Mouse (Mus musculus) spleen, postnatal 36 days (tissue): ENCODE results near the gene Slc12a9.

ENCODE experiments used
- DNase-seq, 2 experiments: peaks; one replicate each; pipeline ENCODE4 v3.0.0; 2022; ENCODE audit warnings: low spot score in 2 of 2, mixed read lengths in 1 of 2

Slc12a9 gene

GRCm38 (mm10) chr5:137333512-137334174 lies at the start of gene Slc12a9:
Gene Slc12a9 (minus strand): TSS chr5:137333597.
- peak; percentile 92 to 94 for DNase-seq

GRCm38 (mm10) chr5:137381152-137381551 lies 47.8 kb upstream of the Slc12a9 start:
- DNase-seq = peak; percentile 36 to 54

DNA sequence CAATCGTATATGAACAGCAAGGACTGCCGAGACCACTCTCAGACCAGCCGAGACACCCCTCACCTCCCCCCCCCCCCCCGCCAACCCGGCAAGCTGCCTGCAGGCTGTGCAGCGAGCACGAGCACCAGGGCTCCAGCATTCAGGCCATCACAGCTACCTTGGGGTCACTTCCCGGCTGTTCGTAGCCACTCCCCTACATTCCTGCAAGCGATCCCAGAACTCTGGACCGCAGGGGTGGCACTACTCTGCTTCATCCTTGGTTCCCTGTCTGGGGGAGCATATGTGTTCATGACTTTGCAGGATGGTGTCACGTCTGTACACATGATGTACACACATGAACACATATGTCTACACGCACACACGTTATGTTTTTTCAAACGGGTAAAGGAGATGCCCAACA lies 44.2 kb upstream of the Slc12a9 start:
- no peak for DNase-seq

- no peak for DNase-seq
These were observed 43.8 kb upstream of the Slc12a9 start for GRCm38 (mm10) chr5:137377176-137377575.

GRCm38 (mm10) chr5:137376722-137377121 lies 43.3 kb upstream of the Slc12a9 start:
- DNase-seq = no peak

GRCm38 (mm10) chr5:137376198-137376597 lies 42.8 kb upstream of the Slc12a9 start:
- no peak for DNase-seq

GRCm38 (mm10) chr5:137375627-137376026 lies 42.2 kb upstream of the Slc12a9 start:
- peak in 1 of 2 experiments; percentile 8 for DNase-seq

- no peak for DNase-seq
These were observed 41.2 kb upstream of the Slc12a9 start for GRCm38 (mm10) chr5:137374521-137375080.

DNA sequence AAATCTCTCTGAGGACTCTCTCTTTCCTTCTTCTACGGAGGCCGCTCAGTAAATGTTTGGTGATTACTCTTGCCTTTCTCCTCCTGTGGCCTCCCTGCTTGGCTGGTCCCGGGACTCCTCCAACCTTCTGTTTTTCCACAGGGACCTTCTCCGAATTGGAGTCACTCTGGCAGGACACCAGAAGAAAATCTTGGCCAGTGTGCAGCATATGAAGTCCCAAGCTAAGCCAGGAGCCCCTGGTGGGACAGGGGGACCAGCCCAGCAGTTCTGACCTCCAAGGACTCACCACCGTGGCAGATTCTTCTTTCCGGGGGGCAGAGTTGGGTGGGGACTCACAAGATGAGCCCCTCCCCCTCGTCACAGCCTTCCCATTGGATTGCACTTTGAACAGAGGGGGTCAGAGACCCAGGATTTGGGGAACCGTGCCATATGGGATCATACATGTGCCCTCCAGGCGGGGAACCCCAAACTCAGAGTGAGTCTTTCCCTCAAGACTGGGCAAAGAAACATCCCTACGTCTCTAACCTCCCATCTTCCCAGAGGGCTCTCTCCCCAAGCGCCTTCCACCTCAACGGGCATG lies 40.1 kb upstream of the Slc12a9 start:
- no peak for DNase-seq

DNA sequence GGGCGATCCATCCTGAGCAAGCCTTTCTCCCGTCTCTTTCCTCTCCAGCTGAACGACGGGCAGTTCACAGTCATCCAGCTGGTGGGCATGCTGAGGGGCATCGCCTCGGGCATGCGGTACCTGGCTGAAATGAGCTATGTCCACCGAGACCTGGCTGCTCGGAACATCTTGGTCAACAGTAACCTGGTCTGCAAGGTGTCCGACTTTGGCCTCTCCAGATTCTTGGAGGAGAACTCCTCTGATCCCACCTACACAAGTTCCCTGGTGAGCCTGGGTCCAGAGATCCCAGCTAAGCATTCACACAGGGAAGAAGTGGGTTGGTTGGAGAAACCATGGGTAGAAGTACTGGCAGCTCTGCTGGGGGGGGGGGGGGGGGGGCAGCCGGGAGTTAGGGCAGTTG lies 36.3 kb upstream of the Slc12a9 start:
- DNase-seq = no peak

- no peak for DNase-seq
These were observed 25.0 kb upstream of the Slc12a9 start for GRCm38 (mm10) chr5:137358382-137358781.

- no peak for DNase-seq
These were observed 20.7 kb upstream of the Slc12a9 start for GRCm38 (mm10) chr5:137354091-137354490.

DNA sequence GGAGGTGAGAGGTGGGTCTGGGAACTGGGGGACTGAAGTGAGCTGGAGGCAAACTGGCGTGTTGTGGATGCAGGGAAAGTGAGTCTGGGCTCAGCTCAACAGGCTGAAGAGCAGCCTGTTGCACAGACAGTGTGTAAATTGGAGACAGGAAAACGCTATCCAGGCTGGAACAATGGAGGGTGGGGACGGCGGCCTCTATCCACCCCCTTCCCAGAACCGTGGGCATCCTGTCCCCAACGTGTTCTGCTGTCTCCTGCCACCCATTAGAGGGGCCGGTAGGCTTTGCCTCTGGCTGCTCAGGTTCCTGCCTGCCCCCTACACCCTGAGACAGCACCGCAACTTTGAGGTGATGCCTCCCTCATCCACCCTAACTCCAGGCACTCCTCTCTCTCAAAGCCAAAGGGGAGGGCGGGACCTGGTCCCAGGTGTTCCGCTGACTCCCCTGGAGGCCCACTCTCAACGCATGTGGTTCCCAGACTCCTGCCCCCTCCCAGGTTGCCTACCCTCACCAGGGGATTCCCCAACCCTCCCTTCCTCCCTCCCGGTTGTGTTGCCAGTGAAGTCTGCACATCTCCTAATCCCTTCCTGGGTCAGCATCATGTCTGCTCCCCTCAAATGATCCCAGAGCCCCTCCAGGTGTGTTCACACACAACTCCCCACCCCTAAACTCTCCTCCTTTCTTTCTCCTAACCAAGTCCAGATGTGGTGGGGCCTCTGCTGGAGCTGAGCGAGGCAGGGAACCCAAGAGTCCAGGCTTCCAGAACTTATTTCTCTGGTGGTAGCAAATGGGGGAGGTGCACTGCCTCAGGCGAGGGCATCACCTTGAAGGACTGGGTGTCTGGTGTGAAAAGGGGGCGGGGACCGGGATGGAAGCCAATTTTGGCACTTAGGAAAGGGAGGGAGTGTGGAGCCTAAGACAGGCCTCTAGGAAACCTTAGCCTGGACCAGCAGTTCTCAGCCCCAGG lies 18.9 kb upstream of the Slc12a9 start:
- no peak for DNase-seq

- DNase-seq = no peak
These were observed 18.0 kb upstream of the Slc12a9 start for GRCm38 (mm10) chr5:137351394-137351793.

DNA sequence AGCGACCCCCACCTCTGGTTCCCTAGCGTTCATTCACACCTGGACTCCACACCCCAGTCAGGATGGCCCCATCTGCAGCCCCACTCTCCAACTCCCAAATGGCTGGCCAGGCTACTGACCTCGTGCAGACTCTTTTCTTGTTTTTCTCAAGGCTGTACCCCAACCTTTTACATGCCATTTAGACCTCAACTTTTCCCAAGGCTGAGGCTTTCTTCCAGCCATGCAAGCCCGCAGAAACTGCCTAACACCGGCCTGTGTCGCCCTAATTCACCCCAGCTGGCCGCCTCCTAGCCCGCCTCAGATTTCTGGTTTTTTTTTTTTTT lies 17.6 kb upstream of the Slc12a9 start:
- DNase-seq = no peak

DNA sequence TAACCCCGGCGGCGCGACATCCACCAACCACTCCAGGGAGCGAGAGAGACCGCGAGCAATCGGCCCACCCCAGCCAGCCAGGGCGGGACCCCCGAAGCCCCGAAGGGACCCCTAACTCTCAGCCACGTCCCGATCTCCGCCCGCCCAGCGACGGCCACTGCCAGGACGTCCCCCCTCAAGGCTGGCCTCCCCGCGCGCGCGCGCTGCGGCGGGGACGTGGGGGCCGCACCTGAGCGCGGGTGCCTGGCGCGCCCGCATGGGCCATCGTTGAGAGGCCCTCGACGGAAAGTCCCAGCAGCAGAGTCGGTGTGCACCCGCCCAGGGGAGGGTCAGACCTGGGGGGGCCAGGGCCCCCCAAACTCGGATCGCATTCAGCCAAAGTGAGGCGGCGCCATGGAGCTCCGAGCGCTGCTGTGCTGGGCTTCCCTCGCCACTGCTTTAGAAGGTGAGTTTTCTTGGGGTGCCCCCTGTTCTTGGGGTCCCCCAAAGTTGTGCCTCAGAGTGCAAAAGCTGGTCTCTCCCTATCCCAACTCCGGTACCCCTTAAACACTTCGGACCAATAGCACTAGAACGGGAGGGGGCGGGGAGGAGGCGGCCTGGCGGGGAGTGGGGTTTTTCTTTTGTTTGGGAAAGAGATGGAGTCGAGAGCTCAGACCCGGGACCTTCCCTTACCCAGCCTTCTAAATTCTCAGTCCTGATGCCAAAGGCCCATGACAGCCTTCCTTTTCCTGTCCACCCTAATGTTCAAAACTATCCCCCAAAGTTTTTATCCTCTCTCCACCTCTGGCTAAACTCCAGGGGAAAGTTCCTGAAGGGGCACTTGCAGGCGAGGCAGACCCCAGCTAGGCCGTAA lies 17.0 kb upstream of the Slc12a9 start:
- DNase-seq = no peak

- DNase-seq = peak; percentile 27 to 45
These were observed 16.2 kb upstream of the Slc12a9 start, which contains the start of gene Ephb4 for GRCm38 (mm10) chr5:137349384-137350204. Gene Ephb4 (plus strand): TSS chr5:137350109.

GRCm38 (mm10) chr5:137348482-137349383 lies 15.3 kb upstream of the Slc12a9 start:
- peak in 1 of 2 experiments; percentile 24 for DNase-seq

DNA sequence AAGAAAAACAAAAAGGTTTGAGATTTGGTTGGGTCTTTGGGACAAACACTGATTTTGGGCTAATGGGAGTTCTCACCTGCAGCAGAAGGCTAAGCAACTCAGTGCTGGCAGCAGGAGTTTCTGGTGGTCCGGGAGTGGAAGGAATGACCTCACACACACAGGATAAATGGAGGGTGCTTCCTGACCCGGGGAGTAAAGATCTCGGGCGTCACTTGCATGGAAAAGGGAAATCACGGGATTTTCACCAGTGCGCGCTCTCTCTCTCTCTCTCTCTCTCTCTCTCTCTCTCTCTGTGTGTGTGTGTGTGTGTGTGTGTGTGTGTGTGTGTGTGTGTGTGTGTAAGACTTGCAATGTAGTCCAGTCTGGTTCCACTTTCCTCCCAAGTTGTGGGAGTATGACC lies 14.5 kb upstream of the Slc12a9 start:
- DNase-seq = no peak
